Mouse (Mus musculus): ENCODE results near the gene Zbtb4. TPM values are rescaled to one million over a fixed set of nuclear protein-coding genes. Genes with fewer than 3 reads are reported as not detected.

Gene Zbtb4
- total RNA-seq, 1 experiment = 1.6 TPM

DNA sequence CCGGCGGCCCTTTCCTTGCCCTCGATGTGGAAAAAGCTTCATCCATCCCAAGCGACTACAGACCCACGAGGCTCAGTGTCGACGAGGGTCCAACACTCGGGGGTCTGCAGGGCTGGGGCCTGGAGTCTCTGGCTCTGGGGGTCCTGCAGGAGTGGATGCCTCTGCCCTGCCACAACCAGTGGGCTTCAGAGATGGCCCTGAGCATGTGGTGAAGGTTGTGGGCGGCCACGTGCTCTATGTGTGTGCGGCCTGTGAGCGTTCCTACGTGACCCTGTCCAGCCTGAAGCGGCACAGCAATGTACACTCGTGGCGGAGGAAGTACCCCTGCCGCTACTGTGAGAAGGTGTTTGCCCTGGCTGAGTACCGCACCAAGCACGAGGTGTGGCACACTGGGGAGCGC is 10.8 kb downstream of the Zbtb4 start:
- peaks cover 6 to 25% of the 10 kb centered on the region in 2 experiments; a peak in 3 of 4 replicates for H3K4me1 ChIP-seq (ENCODE audit: control insufficient read depth in 2 of 2, insufficient read depth in 2 of 2, low read length in 2 of 2, poor library complexity in 1 of 2)
- no peak for TF ChIP-seq ZNF384 (IDR thresholded peaks at IDR 0.05; ENCODE audit: low read depth, low read length)
- no peak for TF ChIP-seq CHD2 (IDR thresholded peaks at IDR 0.05; ENCODE audit: low read depth, low read length)
- TF ChIP-seq ZC3H11A (IDR thresholded peaks at IDR 0.05; ENCODE audit: borderline replicate concordance, low read depth, low read length) = no peak
- no peaks in the 10 kb centered on the region for H3K36me3 ChIP-seq (ENCODE audit: control insufficient read depth, insufficient read depth, low read length, poor library complexity, severe bottlenecking)
- no peak overlapping the region; the same call in 1 of the 2 replicates for H3K9ac ChIP-seq (ENCODE audit: insufficient read depth, low read depth, low read length, poor library complexity, severe bottlenecking)
- no peak for DNase-seq (ENCODE audit: low read depth, low spot score)
- no peak overlapping the region for H3K27ac ChIP-seq (ENCODE audit: insufficient read depth, low read depth, low read length, poor library complexity, severe bottlenecking)
- H3K4me3 ChIP-seq (ENCODE audit: insufficient read depth in 1 of 2, low read depth in 1 of 2, low read length in 2 of 2, poor library complexity in 1 of 2, severe bottlenecking in 1 of 2) = peak overlapping the region; percentile 32 to 36; a peak in 2 of 4 replicates
- in situ Hi-C loops (cut with MboI; ENCODE audit: low sequenced_read_pairs in 2 of 2, unreplicated experiment in 2 of 2) = no loop called here
- H3K9me3 ChIP-seq (ENCODE audit: control insufficient read depth, insufficient read depth, low read depth, low read length) = no peaks in the 10 kb centered on the region

DNA sequence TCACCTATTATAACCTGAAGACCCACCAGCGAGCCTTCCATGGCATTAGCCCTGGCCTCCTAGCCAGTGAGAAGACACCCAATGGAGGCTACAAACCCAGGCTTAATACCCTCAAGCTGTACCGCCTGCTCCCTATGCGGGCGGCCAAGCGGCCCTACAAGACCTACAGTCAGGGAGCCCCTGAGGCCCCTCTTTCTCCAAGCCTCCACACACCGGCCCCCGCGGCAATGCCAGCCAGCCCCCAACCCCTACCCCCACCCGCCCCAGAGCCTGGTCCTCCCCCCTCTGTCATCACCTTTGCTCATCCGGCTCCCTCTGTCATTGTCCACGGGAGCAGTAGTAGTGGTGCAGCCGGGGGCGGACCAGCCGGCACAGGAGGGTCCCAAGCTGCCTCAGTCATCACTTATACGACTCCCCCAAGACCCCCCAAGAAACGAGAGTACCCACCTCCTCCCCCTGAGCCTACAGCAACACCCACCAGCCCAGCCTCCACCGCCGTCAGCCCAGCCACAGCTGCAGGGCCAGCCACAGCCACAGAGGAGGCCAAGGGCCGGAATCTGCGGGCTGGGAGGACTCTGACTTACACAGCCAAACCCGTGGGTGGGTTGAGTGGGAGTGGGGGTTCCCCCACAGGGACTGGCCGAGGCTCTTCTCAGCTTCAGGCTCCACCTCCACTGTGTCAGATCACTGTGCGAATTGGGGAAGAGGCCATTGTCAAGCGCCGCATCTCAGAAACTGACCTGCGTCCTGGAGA is 12.0 kb downstream of the Zbtb4 start:
- no peak for DNase-seq (ENCODE audit: low read depth, low spot score)
- Histone ChIP-seq H3K4me1 (ENCODE audit: control insufficient read depth in 2 of 2, insufficient read depth in 2 of 2, low read length in 2 of 2, poor library complexity in 1 of 2) (peaks cover 6 to 32% of the 10 kb centered on the region in 2 experiments; a peak in 3 of 4 replicates), H3K27ac (ENCODE audit: insufficient read depth, low read depth, low read length, poor library complexity, severe bottlenecking) (no peak overlapping the region), H3K36me3 (ENCODE audit: control insufficient read depth, insufficient read depth, low read length, poor library complexity, severe bottlenecking) (no peaks in the 10 kb centered on the region), H3K9me3 (ENCODE audit: control insufficient read depth, insufficient read depth, low read depth, low read length) (no peaks in the 10 kb centered on the region), H3K9ac (ENCODE audit: insufficient read depth, low read depth, low read length, poor library complexity, severe bottlenecking) (no peak overlapping the region), H3K4me3 (ENCODE audit: insufficient read depth in 1 of 2, low read depth in 1 of 2, low read length in 2 of 2, poor library complexity in 1 of 2, severe bottlenecking in 1 of 2) (no peak overlapping the region)
- in situ Hi-C loops (cut with MboI; ENCODE audit: low sequenced_read_pairs in 2 of 2, unreplicated experiment in 2 of 2) = no loop called here
- no peak for TF ChIP-seq ZC3H11A (IDR thresholded peaks at IDR 0.05; ENCODE audit: borderline replicate concordance, low read depth, low read length)

DNA sequence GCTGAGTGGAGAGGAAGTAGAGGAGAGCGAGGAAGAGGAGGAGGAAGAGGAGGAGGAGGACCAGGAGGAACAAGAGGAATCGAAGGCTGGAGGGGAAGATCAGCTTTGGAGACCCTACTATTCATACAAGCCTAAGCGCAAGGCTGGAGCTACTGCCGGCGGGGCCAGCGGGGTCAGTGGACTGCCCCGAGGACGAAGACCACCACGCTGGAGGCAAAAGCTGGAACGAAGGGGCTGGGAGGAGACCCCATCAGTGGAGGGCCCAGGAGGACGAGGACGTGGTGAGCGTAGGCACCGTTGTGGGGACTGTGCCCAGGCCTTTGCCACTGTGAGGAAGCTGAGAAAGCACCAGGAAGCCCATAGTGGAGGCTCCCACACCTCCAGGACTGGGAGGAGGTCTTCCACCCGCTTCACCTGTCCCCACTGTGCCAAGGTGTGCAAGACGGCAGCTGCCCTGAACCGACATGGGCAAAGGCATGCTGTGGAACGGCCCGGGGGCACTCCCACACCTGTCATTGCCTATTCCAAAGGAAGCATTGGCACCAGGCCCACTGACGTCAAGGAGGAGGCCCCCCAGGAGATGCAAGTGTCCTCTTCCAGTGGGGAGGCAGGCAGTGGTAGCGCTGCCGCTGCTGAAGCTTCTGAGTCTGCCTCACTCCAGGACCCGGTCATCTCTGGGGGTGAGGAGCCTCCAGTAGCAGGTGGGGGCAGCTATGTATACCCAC is 12.7 kb downstream of the Zbtb4 start:
- in situ Hi-C loops (cut with MboI; ENCODE audit: low sequenced_read_pairs in 2 of 2, unreplicated experiment in 2 of 2) = no loop called here
- H3K27ac ChIP-seq (ENCODE audit: insufficient read depth, low read depth, low read length, poor library complexity, severe bottlenecking) = no peak overlapping the region
- no peaks in the 10 kb centered on the region for H3K36me3 ChIP-seq (ENCODE audit: control insufficient read depth, insufficient read depth, low read length, poor library complexity, severe bottlenecking)
- peaks cover 6 to 33% of the 10 kb centered on the region in 2 experiments; a peak in 3 of 4 replicates for H3K4me1 ChIP-seq (ENCODE audit: control insufficient read depth in 2 of 2, insufficient read depth in 2 of 2, low read length in 2 of 2, poor library complexity in 1 of 2)
- no peak overlapping the region for H3K9ac ChIP-seq (ENCODE audit: insufficient read depth, low read depth, low read length, poor library complexity, severe bottlenecking)
- TF ChIP-seq ZC3H11A (IDR thresholded peaks at IDR 0.05; ENCODE audit: borderline replicate concordance, low read depth, low read length) (no peak), CHD2 (IDR thresholded peaks at IDR 0.05; ENCODE audit: low read depth, low read length) (no peak), ZNF384 (IDR thresholded peaks at IDR 0.05; ENCODE audit: low read depth, low read length) (no peak), MAFK (IDR thresholded peaks at IDR 0.05; ENCODE audit: insufficient read depth, low read depth, low read length) (no peak), HCFC1 (IDR thresholded peaks at IDR 0.05; ENCODE audit: borderline replicate concordance, insufficient read depth, low read length) (no peak)
- no peak overlapping the region for H3K4me3 ChIP-seq (ENCODE audit: insufficient read depth in 1 of 2, low read depth in 1 of 2, low read length in 2 of 2, poor library complexity in 1 of 2, severe bottlenecking in 1 of 2)
- no peak for DNase-seq (ENCODE audit: low read depth, low spot score)
- H3K9me3 ChIP-seq (ENCODE audit: control insufficient read depth, insufficient read depth, low read depth, low read length) = no peaks in the 10 kb centered on the region

DNA sequence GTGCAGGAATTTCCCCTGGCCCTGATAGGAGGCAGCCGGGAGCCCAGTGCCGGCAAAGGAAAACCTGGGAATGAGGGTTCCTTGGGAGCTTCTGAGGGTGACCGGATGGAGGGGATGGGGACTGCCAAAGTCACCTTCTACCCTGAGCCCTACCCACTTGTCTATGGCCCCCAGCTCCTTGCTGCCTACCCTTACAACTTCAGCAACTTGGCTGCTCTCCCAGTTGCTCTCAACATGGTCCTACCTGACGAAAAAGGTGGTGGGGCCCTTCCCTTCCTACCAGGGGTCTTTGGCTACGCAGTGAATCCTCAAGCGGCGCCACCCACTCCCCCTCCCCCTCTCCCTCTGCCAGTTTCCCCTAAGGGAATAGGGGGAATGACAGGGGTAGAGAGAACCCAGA is 13.3 kb downstream of the Zbtb4 start:
- Histone ChIP-seq H3K4me3 (ENCODE audit: insufficient read depth in 1 of 2, low read depth in 1 of 2, low read length in 2 of 2, poor library complexity in 1 of 2, severe bottlenecking in 1 of 2) (no peak overlapping the region), H3K9me3 (ENCODE audit: control insufficient read depth, insufficient read depth, low read depth, low read length) (no peaks in the 10 kb centered on the region), H3K36me3 (ENCODE audit: control insufficient read depth, insufficient read depth, low read length, poor library complexity, severe bottlenecking) (no peaks in the 10 kb centered on the region), H3K9ac (ENCODE audit: insufficient read depth, low read depth, low read length, poor library complexity, severe bottlenecking) (no peak overlapping the region), H3K27ac (ENCODE audit: insufficient read depth, low read depth, low read length, poor library complexity, severe bottlenecking) (no peak overlapping the region), H3K4me1 (ENCODE audit: control insufficient read depth in 2 of 2, insufficient read depth in 2 of 2, low read length in 2 of 2, poor library complexity in 1 of 2) (peaks cover 8 to 33% of the 10 kb centered on the region in 2 experiments)
- no peak for DNase-seq (ENCODE audit: low read depth, low spot score)
- in situ Hi-C loops (cut with MboI; ENCODE audit: low sequenced_read_pairs in 2 of 2, unreplicated experiment in 2 of 2) = no loop called here
- TF ChIP-seq HCFC1 (IDR thresholded peaks at IDR 0.05; ENCODE audit: borderline replicate concordance, insufficient read depth, low read length) = no peak
- no peak for TF ChIP-seq MAFK (IDR thresholded peaks at IDR 0.05; ENCODE audit: insufficient read depth, low read depth, low read length)
- no peak for TF ChIP-seq CHD2 (IDR thresholded peaks at IDR 0.05; ENCODE audit: low read depth, low read length)
- no peak for TF ChIP-seq ZNF384 (IDR thresholded peaks at IDR 0.05; ENCODE audit: low read depth, low read length)
- TF ChIP-seq ZC3H11A (IDR thresholded peaks at IDR 0.05; ENCODE audit: borderline replicate concordance, low read depth, low read length) = no peak
